Mouse (Mus musculus) heart, postnatal 4 days (tissue): ENCODE measurements around the gene Ap3b2. TPM values are rescaled to one million over a fixed set of nuclear protein-coding genes. Genes with fewer than 3 reads are reported as not detected.

Source experiments
- DNase-seq: peaks from one replicate; pipeline ENCODE4 v3.0.0; 2021
- total RNA-seq, 2 experiments: library from RNA; stranded (reverse); gene quantifications; 2 replicates each; pipeline ENCODE4 v1.2.3; 2021

The Ap3b2 gene
- total RNA-seq, 2 experiments from 2014 or later, result 0.14 TPM

GRCm38 (mm10) chr7:81476833-81477232 lies 16.9 kb downstream of the Ap3b2 start:
- no peak for DNase-seq

- no peak for DNase-seq
These were observed 18.5 kb downstream of the Ap3b2 start for GRCm38 (mm10) chr7:81475221-81475620.

GRCm38 (mm10) chr7:81464906-81465450 lies 28.7 kb downstream of the Ap3b2 start:
- DNase-seq, result no peak

- DNase-seq, result peak; percentile 46
These were observed 29.6 kb downstream of the Ap3b2 start for GRCm38 (mm10) chr7:81464116-81464515.

GRCm38 (mm10) chr7:81462815-81463214 lies 30.9 kb downstream of the Ap3b2 start:
- no peak for DNase-seq

GRCm38 (mm10) chr7:81455155-81455651 lies 38.5 kb downstream of the Ap3b2 start, which contains the start of gene Cpeb1:
TSS of gene Cpeb1 (minus strand) at chr7:81455465.
- DNase-seq, result peak; percentile 76

GRCm38 (mm10) chr7:81454331-81455039 lies 39.2 kb downstream of the Ap3b2 start:
- peak; percentile 47 for DNase-seq

- DNase-seq, result peak; percentile 31
These were observed 40.1 kb downstream of the Ap3b2 start for GRCm38 (mm10) chr7:81453443-81454274.

GRCm38 (mm10) chr7:81452971-81453441 lies 40.7 kb downstream of the Ap3b2 start:
- peak; percentile 34 for DNase-seq

Other genes starting within 250 kb of the Ap3b2 start
- gene Rps17, start 148.7 kb downstream of the Ap3b2 start, total RNA-seq, result 1,000 to 10,000 TPM; 1,107 to 1,128 TPM
- 1 to 10 TPM; 7.7 to 8.1 TPM for gene Cpeb1, start 38.5 kb downstream of the Ap3b2 start, total RNA-seq
- gene BC048679, start 4.4 kb upstream of the Ap3b2 start, total RNA-seq, result not detected
- gene Fsd2, start 73.0 kb upstream of the Ap3b2 start, total RNA-seq, result 100 to 1,000 TPM; 199 to 200 TPM
- 1 to 10 TPM; 8.3 to 8.4 TPM for gene Whamm, start 77.3 kb upstream of the Ap3b2 start, total RNA-seq
- gene Homer2, start 213.6 kb upstream of the Ap3b2 start, total RNA-seq, result 10 to 100 TPM; 60.7 to 63.1 TPM